Mouse (Mus musculus) G1E (cell line): ENCODE results near the gene Elp5.

ENCODE experiments used
- CTCF ChIP-seq: IDR thresholded peaks from 2 replicates; pipeline ENCODE4 v1.5.1; 2012; ENCODE audit warnings: low read depth, low read length, inconsistent platforms, mixed read lengths
- GATA1 ChIP-seq: IDR thresholded peaks from 2 replicates; pipeline ENCODE4 v1.6.1; 2012; ENCODE audit warnings: borderline replicate concordance, low read length, inconsistent platforms, mixed read lengths
- GATA2 ChIP-seq: IDR thresholded peaks from 2 replicates; pipeline ENCODE4 v1.6.1; 2012; ENCODE audit warnings: low read depth, low read length, inconsistent platforms, borderline replicate concordance
- POLR2AphosphoS5 ChIP-seq: IDR thresholded peaks from 2 replicates; pipeline ENCODE4 v1.6.1; 2012; ENCODE audit warnings: low read depth, low read length, inconsistent platforms; ENCODE audit not compliant: insufficient replicate concordance

DNA sequence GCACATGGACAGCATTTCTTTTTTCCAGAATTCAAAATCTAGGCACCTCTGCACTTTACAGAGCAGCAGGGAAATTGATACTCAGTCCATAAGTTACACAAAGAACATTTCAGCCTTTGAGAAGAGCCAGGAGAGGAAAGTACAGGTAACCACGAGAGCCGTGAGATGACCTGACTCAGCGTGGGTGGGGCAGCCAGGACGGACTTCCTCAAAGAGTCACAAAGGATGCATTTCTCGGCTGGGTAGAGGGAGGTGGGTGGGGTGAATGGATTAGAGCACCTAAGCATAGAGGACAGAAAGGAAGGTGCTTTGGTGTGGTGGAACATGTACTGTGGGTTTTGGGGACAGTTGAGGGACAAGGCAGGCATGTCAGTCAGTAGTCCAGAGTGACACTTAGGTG lies 20.5 kb downstream of the Elp5 start:
- TF ChIP-seq CTCF (no peak), GATA1 (no peak), POLR2AphosphoS5 (no peak), GATA2 (no peak)
